Mouse (Mus musculus): ENCODE data around the gene Gm10338. TPM values are rescaled to one million over a fixed set of nuclear protein-coding genes. Genes with fewer than 3 reads are reported as not detected.
"Not testable (repeated sequence)": the region's sequence is repeated elsewhere in the genome, so short reads cannot be mapped to it uniquely, and the experiment has no call there.

The Gm10338 gene
- total RNA-seq (2021): not detected

DNA sequence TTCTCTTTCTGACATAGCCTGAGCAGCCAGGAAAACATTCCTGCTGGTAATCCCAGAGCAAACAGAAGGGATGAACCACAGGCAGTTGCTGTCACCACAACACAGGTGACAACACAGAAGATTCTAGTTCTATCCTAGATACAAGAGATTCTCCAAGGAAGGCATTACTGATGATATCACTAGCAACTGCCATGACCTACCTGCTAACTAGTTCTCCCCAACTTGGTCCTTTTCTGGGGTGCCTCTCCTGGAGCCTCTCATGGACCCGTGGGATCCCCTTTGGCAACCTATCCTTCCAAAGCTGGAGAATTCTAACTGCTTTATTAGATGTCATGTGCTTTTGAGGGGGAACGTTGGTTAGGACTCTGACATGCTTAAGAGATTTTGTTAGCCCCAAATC, at the start of gene Gm10338:
Gene Gm10338 (minus strand): TSS at position 101 of the 400 bp plus-strand sequence.
- intact Hi-C loops (cut with DNase I): not testable (repeated sequence)

DNA sequence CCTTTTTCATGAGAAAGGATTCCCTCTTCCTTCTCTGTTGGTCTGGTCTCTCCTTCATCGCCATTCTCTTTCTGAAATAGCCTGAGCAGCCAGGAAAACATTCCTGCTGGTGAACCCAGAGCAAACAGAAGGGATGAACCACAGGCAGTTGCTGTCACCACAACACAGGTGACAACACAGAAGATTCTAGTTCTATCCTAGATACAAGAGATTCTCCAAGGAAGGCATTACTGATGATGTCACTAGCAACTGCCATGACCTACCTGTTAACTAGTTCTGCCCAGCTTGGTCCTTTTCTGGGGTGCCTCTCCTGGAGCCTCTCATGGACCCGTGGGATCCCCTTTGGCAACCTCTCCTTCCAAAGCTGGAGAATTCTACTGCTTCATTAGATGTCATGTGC, 48.5 kb upstream of the Gm10338 start, which contains the start of gene Gm10128:
Gene Gm10128 (minus strand): TSS at position 101 of the 400 bp plus-strand sequence.
- intact Hi-C loops (cut with DNase I): not testable (repeated sequence)

More for the DNA sequence above, at the start of gene Gm10338:
- DNase-seq (ENCODE audit: low spot score): not testable (repeated sequence)

DNA sequence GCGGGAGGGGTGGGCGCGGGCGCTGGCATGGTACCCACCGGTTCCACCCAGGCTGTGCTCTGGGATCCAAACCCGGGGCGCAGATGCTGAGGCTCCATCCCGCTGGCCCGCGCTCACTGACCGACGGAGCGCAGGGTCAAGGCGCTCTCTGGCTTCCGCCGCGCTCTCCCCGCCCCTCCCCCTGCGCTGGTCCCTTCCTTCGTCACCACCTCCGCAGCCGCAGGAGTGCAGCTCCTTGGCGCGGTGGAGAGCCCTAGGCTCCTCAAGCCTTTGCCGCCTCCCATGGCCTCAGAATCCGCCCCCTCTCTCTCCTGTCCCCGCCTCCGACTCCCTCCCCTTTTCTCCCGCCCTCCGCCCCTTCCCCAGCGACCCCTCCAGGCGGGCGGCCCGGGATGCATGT, 27.0 kb downstream of the Gm10338 start, which contains the start of gene Gm3558:
Gene Gm3558 (minus strand): TSS at position 185 of the 400 bp plus-strand sequence.
- intact Hi-C loops (cut with DNase I); DNase-seq (ENCODE audit: low spot score): not testable (repeated sequence)

More for the DNA sequence above, 48.5 kb upstream of the Gm10338 start, which contains the start of gene Gm10128:
- DNase-seq (ENCODE audit: low spot score): not testable (repeated sequence)

GRCm38 (mm10) chr14:7567890-7568289, 27.5 kb downstream of the Gm10338 start:
- intact Hi-C loops (cut with DNase I); DNase-seq (ENCODE audit: low spot score): not testable (repeated sequence)

GRCm38 (mm10) chr14:7567266-7567665, 28.1 kb downstream of the Gm10338 start:
- intact Hi-C loops (cut with DNase I); DNase-seq (ENCODE audit: low spot score): not testable (repeated sequence)

Other genes with a start within 250 kb of the Gm10338 start
- gene Gm8374, start 230.5 kb downstream of the Gm10338 start, total RNA-seq (2021): not detected
- not detected for gene Gm3755, start 144.7 kb downstream of the Gm10338 start, total RNA-seq (2021)
- under 1 TPM in 1 of 2 experiments, not detected in 1; 0.22 TPM for gene Gm3752, start 111.8 kb downstream of the Gm10338 start, total RNA-seq (2021)
- gene Gm3558, start 27.0 kb downstream of the Gm10338 start, total RNA-seq (2021): 1 to 10 TPM; 1.3 to 1.8 TPM
- not detected for gene Gm10128, start 48.4 kb upstream of the Gm10338 start, total RNA-seq (2021)
- gene Gm26661, start 196.0 kb upstream of the Gm10338 start, total RNA-seq (2021): not detected
- 10 to 100 TPM; 21.9 to 27.7 TPM for gene Flnb, start 222.4 kb upstream of the Gm10338 start, total RNA-seq (2021)